Mouse (Mus musculus) forebrain, embryonic 13.5 days (tissue): Measurements from ENCODE around the gene Mrc1. TPM values are rescaled to one million over a fixed set of nuclear protein-coding genes. Genes with fewer than 3 reads are reported as not detected.

Source experiments
- ATAC-seq: fragments of 200-750 bp; cut with Nextera tagmentation; 2 replicates; pipeline ENCODE4 v1.8.0; 2017
- H3K27ac ChIP-seq: fragments of 300-500 bp; sonication (generic); 2 replicates; pipeline ENCODE4 v1.5.1; 2015; ENCODE audit warnings: inconsistent platforms, mild to moderate bottlenecking, moderate library complexity
- H3K27me3 ChIP-seq: fragments of 300-500 bp; sonication (generic); 2 replicates; pipeline ENCODE4 v1.6.1; 2015; ENCODE audit warnings: mild to moderate bottlenecking, inconsistent platforms
- H3K36me3 ChIP-seq: fragments of 300-500 bp; sonication (generic); 2 replicates; pipeline ENCODE4 v1.6.1; 2015; ENCODE audit warnings: mild to moderate bottlenecking, inconsistent platforms; ENCODE audit not compliant: poor library complexity, severe bottlenecking
- H3K4me1 ChIP-seq: fragments of 300-500 bp; sonication (generic); 2 replicates; pipeline ENCODE4 v1.6.1; 2015; ENCODE audit warnings: inconsistent platforms
- H3K4me2 ChIP-seq: fragments of 300-500 bp; sonication (generic); 2 replicates; pipeline ENCODE4 v1.6.1; 2015; ENCODE audit warnings: inconsistent platforms, mild to moderate bottlenecking, moderate library complexity
- H3K4me3 ChIP-seq: fragments of 300-500 bp; sonication (generic); 2 replicates; pipeline ENCODE4 v1.5.1; 2015; ENCODE audit warnings: mild to moderate bottlenecking, inconsistent platforms
- H3K9ac ChIP-seq: fragments of 300-500 bp; sonication (generic); 2 replicates; pipeline ENCODE4 v1.6.1; 2015; ENCODE audit warnings: mild to moderate bottlenecking, inconsistent platforms
- H3K9me3 ChIP-seq: fragments of 300-500 bp; sonication (generic); replicated peaks from 2 replicates; pipeline ENCODE4 v1.6.1; 2016; ENCODE audit warnings: inconsistent platforms
- WGBS: fragments of 180-500 bp; shearing (Covaris S2); methylation state at CpG from one replicate; pipeline ENCODE4 v1.1.7; 2015; 5-methylcytosine and 5-hydroxymethylcytosine counted together
- polyA plus RNA-seq: library from polyadenylated mRNA; unstranded; fragments of >200 nt; fragmentation: Nextera tagmentation; extraction: Ambion mirVana; gene quantifications from 2 replicates; pipeline ENCODE4 v1.2.1, GENCODE M21; 2015

The Mrc1 gene
- polyA plus RNA-seq, 1 experiment from 2014 or later: 2.7 TPM

DNA sequence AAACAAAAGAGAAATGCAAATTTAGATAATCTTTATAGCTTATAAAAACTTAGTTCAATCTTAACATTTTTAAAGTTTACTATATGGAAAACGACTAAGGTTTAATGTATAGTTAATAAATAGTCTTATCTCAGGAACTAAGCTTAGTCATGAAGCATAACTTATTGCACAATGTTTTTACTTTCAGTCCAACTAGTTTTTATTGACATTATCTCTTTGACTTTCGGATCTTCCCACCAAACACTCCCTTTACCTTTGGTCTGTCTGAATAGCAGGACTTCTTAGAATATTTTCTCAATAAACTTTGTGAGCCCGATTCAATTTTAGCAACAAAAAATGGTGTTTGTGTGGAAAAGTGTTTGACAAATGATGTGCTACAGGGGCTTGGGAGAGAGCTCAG lies 12.5 kb upstream of the Mrc1 start:
- Histone ChIP-seq H3K36me3 (no peaks in the 10 kb centered on the region), H3K4me3 (no peak overlapping the region), H3K9me3 (no peaks in the 10 kb centered on the region), H3K4me1 (peaks cover 4% of the 10 kb centered on the region), H3K27ac (no peak overlapping the region), H3K4me2 (no peak overlapping the region), H3K9ac (no peak overlapping the region), H3K27me3 (no peaks in the 10 kb centered on the region)
- 86% methylated on average over 3 of the region's 3 CpGs for WGBS
- ATAC-seq: no peak

DNA sequence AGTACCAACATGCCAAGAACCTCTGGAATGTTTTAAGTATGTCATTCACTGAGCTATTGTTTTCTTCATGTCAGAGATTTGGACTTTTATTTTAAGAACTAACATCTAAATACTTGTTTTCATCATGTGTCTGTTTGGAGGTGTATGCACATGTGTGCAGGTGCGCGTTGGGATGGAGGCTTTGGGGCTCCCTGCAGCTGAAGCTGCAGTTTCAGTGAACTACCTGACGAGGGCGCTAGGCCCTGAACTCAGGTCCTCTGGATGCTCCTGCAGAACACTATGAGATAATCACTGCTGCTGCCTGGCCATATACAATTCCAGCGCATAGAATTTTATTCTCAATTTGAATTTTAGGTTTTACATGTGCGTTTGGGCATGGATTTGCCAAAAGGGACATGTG lies 11.1 kb upstream of the Mrc1 start:
- no peak overlapping the region for H3K4me2 ChIP-seq
- WGBS: 83% methylated on average over 6 of the region's 6 CpGs
- H3K9ac ChIP-seq: no peak overlapping the region
- peaks cover 4% of the 10 kb centered on the region for H3K4me1 ChIP-seq
- no peaks in the 10 kb centered on the region for H3K27me3 ChIP-seq
- H3K36me3 ChIP-seq: no peaks in the 10 kb centered on the region
- no peaks in the 10 kb centered on the region for H3K9me3 ChIP-seq
- no peak for ATAC-seq
- H3K4me3 ChIP-seq: no peak overlapping the region
- no peak overlapping the region for H3K27ac ChIP-seq

DNA sequence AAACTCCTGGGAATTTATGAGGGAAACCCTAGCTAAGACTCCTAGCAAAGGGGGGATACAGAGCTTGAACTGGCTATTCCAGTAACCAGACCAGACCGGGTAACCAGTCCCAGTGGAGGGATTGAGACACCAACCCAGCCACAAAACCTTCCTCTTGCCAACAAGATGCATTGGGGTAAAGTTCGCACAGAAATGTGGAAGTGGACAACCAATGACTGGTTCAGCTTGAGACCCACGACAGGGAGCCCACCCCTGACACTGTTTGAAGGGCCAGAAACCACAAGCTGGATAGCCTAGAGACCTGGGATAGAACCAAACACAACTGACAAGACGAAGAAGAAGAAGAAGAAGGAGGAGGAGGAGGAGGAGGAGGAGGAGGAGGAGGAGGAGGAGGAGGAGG lies 4.8 kb upstream of the Mrc1 start:
- Histone ChIP-seq H3K9ac (no peak overlapping the region), H3K27me3 (no peaks in the 10 kb centered on the region), H3K4me2 (no peak overlapping the region), H3K27ac (no peak overlapping the region), H3K4me1 (no peaks in the 10 kb centered on the region), H3K36me3 (no peaks in the 10 kb centered on the region), H3K9me3 (no peaks in the 10 kb centered on the region), H3K4me3 (no peak overlapping the region)
- WGBS: 90% methylated on average over 3 of the region's 4 CpGs
- ATAC-seq: no peak

DNA sequence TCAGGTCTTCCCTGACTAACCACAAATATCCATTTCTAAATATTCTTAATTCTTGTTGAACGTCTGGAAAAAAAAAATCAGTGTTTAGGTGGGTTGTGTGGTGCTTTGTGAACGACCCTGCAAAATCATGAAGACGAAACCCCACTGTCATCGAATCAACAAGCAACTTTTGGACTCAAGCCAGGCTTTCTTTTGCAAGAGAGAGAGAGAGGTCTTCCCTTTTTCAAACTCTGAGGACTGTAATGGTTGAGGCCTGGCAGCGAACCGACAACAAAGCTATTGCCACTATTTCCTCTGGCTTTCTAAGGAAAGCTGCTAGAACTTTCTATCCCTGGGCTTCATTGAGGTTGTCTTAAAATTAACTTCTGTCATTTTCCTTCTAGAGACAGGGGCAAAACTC lies 697 bp upstream of the Mrc1 start:
- Histone ChIP-seq H3K4me1 (no peaks in the 10 kb centered on the region), H3K9ac (no peak overlapping the region), H3K27me3 (no peaks in the 10 kb centered on the region), H3K27ac (no peak overlapping the region), H3K9me3 (no peaks in the 10 kb centered on the region), H3K36me3 (no peaks in the 10 kb centered on the region), H3K4me2 (no peak overlapping the region), H3K4me3 (no peak overlapping the region)
- ATAC-seq: no peak
- 67% methylated on average over 6 of the region's 6 CpGs for WGBS

DNA sequence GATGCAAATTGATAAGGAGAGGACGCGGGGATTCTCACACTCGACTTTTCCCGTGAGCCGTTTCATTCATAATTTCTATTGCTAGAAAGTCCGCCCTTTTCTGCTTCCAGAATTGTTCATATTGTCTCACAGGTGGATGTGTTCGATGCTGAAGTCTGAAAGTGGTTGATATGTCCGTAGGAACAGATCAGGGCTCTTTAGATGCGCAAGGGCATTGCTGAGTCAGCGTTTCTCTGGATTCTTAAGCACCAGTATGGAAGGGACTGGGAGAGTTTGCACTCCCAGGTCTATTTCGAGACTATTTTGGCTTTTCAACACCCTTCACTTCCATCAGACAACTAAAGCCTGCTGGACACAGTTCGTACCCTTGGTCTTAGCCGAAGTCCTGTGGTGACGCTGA lies 787 bp downstream of the Mrc1 start:
- Histone ChIP-seq H3K4me3 (no peak overlapping the region), H3K9ac (no peak overlapping the region), H3K27me3 (no peaks in the 10 kb centered on the region), H3K4me1 (no peaks in the 10 kb centered on the region), H3K36me3 (no peaks in the 10 kb centered on the region), H3K4me2 (no peak overlapping the region), H3K9me3 (no peaks in the 10 kb centered on the region), H3K27ac (no peak overlapping the region)
- ATAC-seq: no peak
- WGBS: 90% methylated on average over 14 of the region's 14 CpGs

DNA sequence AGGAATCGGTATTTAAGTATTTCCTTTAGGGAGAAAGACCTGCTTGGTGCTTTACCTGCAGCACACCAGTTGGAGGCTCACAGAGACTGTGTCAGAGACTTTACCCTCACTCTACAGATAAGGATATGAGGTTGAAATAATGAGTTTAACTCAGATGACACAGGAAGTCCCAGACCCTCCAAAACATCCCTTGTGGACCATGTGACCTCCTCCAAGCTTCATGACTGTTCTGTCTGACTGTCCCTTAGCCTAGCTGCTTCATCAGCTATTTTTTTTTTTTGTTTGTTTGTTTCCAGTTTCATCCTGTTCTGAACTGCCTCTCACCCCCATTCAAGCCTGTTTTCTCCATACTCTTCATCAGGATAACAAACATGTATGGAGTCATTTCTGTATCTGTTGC lies 3.7 kb downstream of the Mrc1 start:
- Histone ChIP-seq H3K4me3 (no peak overlapping the region), H3K27me3 (no peaks in the 10 kb centered on the region), H3K4me2 (no peak overlapping the region), H3K9me3 (no peaks in the 10 kb centered on the region), H3K36me3 (no peaks in the 10 kb centered on the region), H3K9ac (no peak overlapping the region), H3K4me1 (no peaks in the 10 kb centered on the region), H3K27ac (no peak overlapping the region)
- ATAC-seq: no peak
- 90% methylated on average over 1 of the region's 1 CpGs for WGBS

DNA sequence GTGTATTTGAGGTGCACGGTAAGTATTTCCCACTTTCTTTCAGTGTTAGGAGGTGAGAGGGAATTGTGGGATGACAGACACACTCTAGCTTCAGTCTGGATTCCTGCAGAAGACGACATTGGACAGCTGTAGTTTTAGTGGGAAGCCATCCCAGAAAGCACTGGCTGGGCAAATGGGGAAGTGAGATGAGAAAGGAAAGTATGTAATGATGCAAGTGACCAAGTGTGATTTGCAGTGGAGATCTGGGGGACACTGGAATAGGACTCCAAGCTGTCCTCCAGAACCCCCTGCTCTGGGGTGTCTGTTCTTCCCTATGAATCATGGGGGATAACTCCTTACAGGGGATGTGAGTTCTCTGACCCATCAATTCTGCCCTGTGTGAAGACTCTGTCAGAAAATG lies 4.8 kb downstream of the Mrc1 start:
- H3K27me3 ChIP-seq: no peaks in the 10 kb centered on the region
- no peak overlapping the region for H3K9ac ChIP-seq
- ATAC-seq: no peak
- H3K4me3 ChIP-seq: no peak overlapping the region
- no peaks in the 10 kb centered on the region for H3K36me3 ChIP-seq
- no peak overlapping the region for H3K4me2 ChIP-seq
- H3K27ac ChIP-seq: no peak overlapping the region
- H3K9me3 ChIP-seq: no peaks in the 10 kb centered on the region
- no peaks in the 10 kb centered on the region for H3K4me1 ChIP-seq
- 71% methylated on average over 2 of the region's 2 CpGs for WGBS

DNA sequence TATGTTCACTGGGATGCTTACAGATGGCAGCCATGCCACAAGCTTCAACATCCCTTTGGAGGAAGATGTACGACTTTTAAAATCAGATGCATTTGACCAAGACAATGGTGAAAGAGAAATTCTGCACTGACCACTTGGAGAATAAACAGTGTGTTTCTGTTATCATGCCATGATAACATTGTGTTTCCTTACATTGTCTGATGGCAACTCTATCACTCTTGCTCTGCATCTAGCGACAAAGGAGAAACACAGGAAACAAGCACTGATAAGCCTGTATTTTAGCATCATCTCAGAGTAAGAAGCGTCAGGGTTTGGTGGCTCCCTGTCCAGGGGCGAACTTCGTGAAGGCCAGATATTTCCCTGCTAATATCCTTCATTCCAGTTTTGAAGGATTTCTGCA lies 6.1 kb downstream of the Mrc1 start:
- Histone ChIP-seq H3K27ac (no peak overlapping the region), H3K9me3 (no peaks in the 10 kb centered on the region), H3K36me3 (no peaks in the 10 kb centered on the region), H3K4me2 (no peak overlapping the region), H3K4me1 (no peaks in the 10 kb centered on the region), H3K9ac (no peak overlapping the region), H3K4me3 (no peak overlapping the region), H3K27me3 (no peaks in the 10 kb centered on the region)
- WGBS: 89% methylated on average over 5 of the region's 5 CpGs
- no peak for ATAC-seq

DNA sequence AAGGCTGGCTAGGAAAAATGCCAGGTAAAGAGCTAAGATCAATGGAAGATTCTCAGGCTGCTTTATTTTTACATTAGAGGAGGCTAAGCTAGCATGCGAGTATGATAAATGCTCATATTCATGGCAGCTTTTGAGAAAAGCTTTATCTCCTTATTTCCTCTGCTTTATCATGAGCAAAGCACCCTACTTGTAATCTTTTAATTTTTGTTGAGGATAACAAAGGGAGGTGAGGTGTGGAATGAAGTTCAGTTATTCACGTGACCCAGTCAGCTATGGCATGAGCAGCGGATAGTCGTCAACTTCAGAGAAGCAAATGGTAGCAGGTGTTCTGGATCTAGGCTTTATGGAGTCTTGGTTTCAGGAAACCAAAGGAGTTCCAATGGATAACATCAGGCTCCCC lies 7.7 kb downstream of the Mrc1 start:
- no peak for ATAC-seq
- Histone ChIP-seq H3K9ac (no peak overlapping the region), H3K4me1 (no peaks in the 10 kb centered on the region), H3K4me3 (no peak overlapping the region), H3K27ac (no peak overlapping the region), H3K36me3 (no peaks in the 10 kb centered on the region), H3K4me2 (no peak overlapping the region), H3K9me3 (no peaks in the 10 kb centered on the region), H3K27me3 (no peaks in the 10 kb centered on the region)
- 89% methylated on average over 4 of the region's 4 CpGs for WGBS

DNA sequence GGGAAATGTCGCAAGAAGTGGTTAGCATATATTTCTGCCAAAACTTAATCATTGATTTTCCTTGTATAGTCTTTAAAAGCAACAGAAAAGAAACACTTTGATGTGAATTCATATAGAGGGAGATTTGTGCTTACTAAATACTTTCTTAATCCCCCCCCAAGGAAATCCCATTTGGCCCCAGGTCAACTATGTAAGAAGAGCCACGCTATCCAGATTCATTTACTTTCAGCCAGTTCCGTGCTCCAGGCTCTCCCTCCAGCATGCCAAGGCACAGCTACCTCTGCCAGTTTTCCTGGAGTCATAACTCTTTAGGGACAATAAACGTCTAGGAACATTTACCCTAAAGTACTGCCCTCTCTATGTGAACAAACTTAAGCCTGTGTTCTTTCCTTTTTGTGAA lies 8.5 kb downstream of the Mrc1 start:
- H3K36me3 ChIP-seq: no peaks in the 10 kb centered on the region
- H3K4me2 ChIP-seq: no peak overlapping the region
- H3K4me3 ChIP-seq: no peak overlapping the region
- WGBS: 69% methylated on average over 4 of the region's 4 CpGs
- no peaks in the 10 kb centered on the region for H3K4me1 ChIP-seq
- H3K9me3 ChIP-seq: no peaks in the 10 kb centered on the region
- no peak overlapping the region for H3K27ac ChIP-seq
- ATAC-seq: no peak
- no peaks in the 10 kb centered on the region for H3K27me3 ChIP-seq
- no peak overlapping the region for H3K9ac ChIP-seq

DNA sequence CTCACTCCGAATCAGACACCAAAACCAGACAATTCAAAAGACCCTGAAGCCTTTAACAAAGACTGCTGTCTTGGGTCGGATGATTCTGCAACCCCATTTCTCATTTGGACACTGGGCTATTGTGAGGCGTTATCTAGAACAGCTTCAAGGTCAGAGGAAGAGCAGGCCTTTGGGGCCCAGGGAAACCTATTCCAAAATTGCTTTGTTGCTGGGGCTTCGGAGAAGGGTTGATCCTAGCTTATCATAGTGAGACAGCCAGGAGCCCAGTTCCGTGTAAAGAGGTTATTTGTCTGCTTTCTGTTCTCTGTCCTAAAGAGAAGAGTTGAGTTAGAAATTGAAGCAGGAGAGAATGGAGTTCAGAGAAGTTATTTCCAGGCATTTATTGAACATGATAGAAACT lies 10.0 kb downstream of the Mrc1 start:
- ATAC-seq: no peak
- H3K27ac ChIP-seq: no peak overlapping the region
- H3K4me3 ChIP-seq: no peak overlapping the region
- no peaks in the 10 kb centered on the region for H3K9me3 ChIP-seq
- H3K9ac ChIP-seq: no peak overlapping the region
- 71% methylated on average over 5 of the region's 5 CpGs for WGBS
- H3K36me3 ChIP-seq: no peaks in the 10 kb centered on the region
- no peaks in the 10 kb centered on the region for H3K4me1 ChIP-seq
- no peaks in the 10 kb centered on the region for H3K27me3 ChIP-seq
- H3K4me2 ChIP-seq: no peak overlapping the region

DNA sequence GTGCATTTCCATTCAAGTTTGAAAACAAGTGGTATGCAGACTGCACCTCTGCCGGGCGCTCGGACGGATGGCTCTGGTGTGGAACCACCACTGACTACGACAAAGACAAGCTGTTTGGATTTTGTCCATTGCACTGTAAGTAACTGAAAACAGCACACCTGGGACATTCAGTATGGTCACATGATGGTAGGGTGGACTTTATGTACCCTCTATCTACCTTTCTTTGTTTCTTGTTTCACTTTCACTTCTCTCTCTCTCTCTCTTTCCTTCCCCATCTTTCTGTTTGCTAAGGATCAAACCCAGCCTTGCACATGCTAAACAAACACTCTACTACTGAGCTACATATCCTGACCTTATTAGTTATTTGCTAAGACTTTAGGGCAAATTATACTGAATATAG lies 15.0 kb downstream of the Mrc1 start:
- Histone ChIP-seq H3K4me2 (no peak overlapping the region), H3K4me3 (no peak overlapping the region), H3K36me3 (no peaks in the 10 kb centered on the region), H3K9ac (no peak overlapping the region), H3K4me1 (no peaks in the 10 kb centered on the region), H3K9me3 (no peaks in the 10 kb centered on the region), H3K27ac (no peak overlapping the region), H3K27me3 (no peaks in the 10 kb centered on the region)
- ATAC-seq: no peak
- WGBS: 92% methylated on average over 5 of the region's 5 CpGs

DNA sequence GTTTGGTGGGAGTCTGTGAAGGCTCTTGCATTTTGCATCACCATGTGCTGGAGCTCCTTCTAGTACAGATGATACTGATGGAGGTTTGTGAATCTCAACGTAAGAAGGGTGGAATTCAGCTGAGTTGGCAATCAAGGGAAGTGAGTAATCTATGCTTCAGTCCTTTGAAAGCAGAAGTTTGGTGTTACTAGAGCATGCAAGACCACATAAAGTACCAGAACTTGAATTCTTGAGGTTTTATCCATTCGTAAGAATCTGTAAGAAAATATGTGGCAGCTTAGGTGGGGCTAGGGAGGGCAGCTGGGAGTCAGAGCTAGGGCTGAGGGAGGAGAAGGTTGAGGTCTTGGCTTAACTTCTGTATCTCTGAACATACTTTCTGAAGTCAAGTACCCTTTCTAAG lies 15.5 kb downstream of the Mrc1 start:
- no peaks in the 10 kb centered on the region for H3K4me1 ChIP-seq
- H3K9me3 ChIP-seq: no peaks in the 10 kb centered on the region
- no peaks in the 10 kb centered on the region for H3K36me3 ChIP-seq
- no peak overlapping the region for H3K4me2 ChIP-seq
- H3K27ac ChIP-seq: no peak overlapping the region
- no peak overlapping the region for H3K4me3 ChIP-seq
- ATAC-seq: no peak
- no peaks in the 10 kb centered on the region for H3K27me3 ChIP-seq
- H3K9ac ChIP-seq: no peak overlapping the region
- 86% methylated on average over 2 of the region's 2 CpGs for WGBS
